Mouse (Mus musculus) kidney, adult 2 months (tissue): ENCODE results near the gene Hoxd13. TPM values are rescaled to one million over a fixed set of nuclear protein-coding genes. Genes with fewer than 3 reads are reported as not detected.

Experiments
- DNase-seq: peaks from one replicate; pipeline ENCODE4 v3.0.0; 2021
- H3K27ac ChIP-seq: fragments of 200-500 bp; 2 replicates; pipeline ENCODE4 v1.5.1; 2012; ENCODE audit warnings: low read depth, low read length, control low read depth, inconsistent platforms; ENCODE audit not compliant: insufficient read depth
- H3K27me3 ChIP-seq: fragments of 200-500 bp; replicated peaks from 2 replicates; pipeline ENCODE4 v1.6.1; 2012; ENCODE audit warnings: mild to moderate bottlenecking, moderate library complexity, low read length, inconsistent platforms; ENCODE audit not compliant: control insufficient read depth, insufficient read depth
- H3K36me3 ChIP-seq: fragments of 200-500 bp; 2 replicates; pipeline ENCODE4 v1.6.1; 2012; ENCODE audit warnings: mild to moderate bottlenecking, moderate library complexity, low read length, inconsistent platforms; ENCODE audit not compliant: control insufficient read depth, insufficient read depth
- H3K4me1 ChIP-seq: fragments of 200-500 bp; 2 replicates; pipeline ENCODE4 v1.6.1; 2011; ENCODE audit warnings: low read length; ENCODE audit not compliant: control insufficient read depth, insufficient read depth
- H3K4me3 ChIP-seq: fragments of 200-500 bp; 2 replicates; pipeline ENCODE4 v1.5.1; 2011; ENCODE audit warnings: mild to moderate bottlenecking, low read depth, low read length, control low read depth; ENCODE audit not compliant: insufficient read depth
- CTCF ChIP-seq: fragments of 200-500 bp; conservative IDR thresholded peaks from 2 replicates; pipeline ENCODE4 v1.5.1; 2011; ENCODE audit warnings: low read depth, mild to moderate bottlenecking, control low read depth, low read length, moderate library complexity, mixed read lengths; ENCODE audit not compliant: insufficient read depth, insufficient read length
- POLR2A ChIP-seq: fragments of 200-500 bp; IDR thresholded peaks from one replicate; pipeline ENCODE4 v1.6.1; 2011; ENCODE audit warnings: low read depth, low read length, control low read depth
- WGBS: fragments of 180-500 bp; shearing (Covaris S2); methylation state at CpG from one replicate; pipeline ENCODE4 v1.1.7; 2018; 5-methylcytosine and 5-hydroxymethylcytosine counted together
- polyA plus RNA-seq: library from polyadenylated mRNA; depleted of rRNA; stranded (reverse); fragments of >200 nt; gene quantifications from 2 replicates; pipeline ENCODE4 v1.2.3, GENCODE M21; 2012

The Hoxd13 gene
- polyA plus RNA-seq, 1 experiment, result not detected

GRCm38 (mm10) chr2:74692808-74693431 is 24.8 kb downstream of the Hoxd13 start:
- no peaks in the 10 kb centered on the region for H3K4me1 ChIP-seq
- 13% methylated on average over 20 of the region's 20 CpGs for whole genome bisulfite sequencing
- DNase-seq, result peak; percentile 15
- H3K4me3 ChIP-seq, result peak overlapping the region; percentile 52
- H3K27me3 ChIP-seq, result peaks cover under 1% of the 10 kb centered on the region; the same call in 1 of the 2 replicates
- TF ChIP-seq POLR2A (no peak), CTCF (no peak)
- no peaks in the 10 kb centered on the region for H3K36me3 ChIP-seq
- H3K27ac ChIP-seq, result peak overlapping the region; percentile 93

- no peaks in the 10 kb centered on the region for H3K36me3 ChIP-seq
- 37% methylated on average over 4 of the region's 4 CpGs for WGBS
- DNase-seq, result no peak
- no peaks in the 10 kb centered on the region for H3K27me3 ChIP-seq
- H3K27ac ChIP-seq, result peak overlapping the region; percentile 93
- H3K4me1 ChIP-seq, result no peaks in the 10 kb centered on the region
- H3K4me3 ChIP-seq, result peak overlapping the region; percentile 52
- TF ChIP-seq POLR2A (no peak), CTCF (no peak)
Observed at GRCm38 (mm10) chr2:74693432-74693827, 25.3 kb downstream of the Hoxd13 start.

- Histone ChIP-seq H3K27me3 (no peaks in the 10 kb centered on the region), H3K27ac (peak overlapping the region; percentile 93)
- DNase-seq, result peak; percentile 83
Observed at GRCm38 (mm10) chr2:74694066-74694465, 26.0 kb downstream of the Hoxd13 start.

GRCm38 (mm10) chr2:74695383-74695782 is 27.3 kb downstream of the Hoxd13 start:
- 48% methylated on average over 1 of the region's 1 CpGs for WGBS

More at GRCm38 (mm10) chr2:74694066-74694465, 26.0 kb downstream of the Hoxd13 start:
- H3K4me3 ChIP-seq, result peak overlapping the region; percentile 57
- no peaks in the 10 kb centered on the region for H3K4me1 ChIP-seq
- no peaks in the 10 kb centered on the region for H3K36me3 ChIP-seq
- TF ChIP-seq POLR2A (no peak), CTCF (no peak; the same call in 1 of the 2 replicates)
- WGBS, result 11% methylated on average over 16 of the region's 16 CpGs

GRCm38 (mm10) chr2:74695813-74696430 is 27.8 kb downstream of the Hoxd13 start:
- Histone ChIP-seq H3K4me1 (no peaks in the 10 kb centered on the region), H3K36me3 (no peaks in the 10 kb centered on the region), H3K27me3 (no peaks in the 10 kb centered on the region), H3K4me3 (0 out of 2 replicates have a peak overlapping the region, but pooled peaks have one; percentile 84), H3K27ac (peak overlapping the region; percentile 94)
- no peak for TF ChIP-seq CTCF
- no peak for TF ChIP-seq POLR2A
- DNase-seq, result peak; percentile 27
- WGBS, result 44% methylated on average over 7 of the region's 7 CpGs

More at GRCm38 (mm10) chr2:74695383-74695782, 27.3 kb downstream of the Hoxd13 start:
- no peaks in the 10 kb centered on the region for H3K4me1 ChIP-seq
- TF ChIP-seq POLR2A, result no peak
- TF ChIP-seq CTCF, result no peak
- no peak overlapping the region; the same call in 1 of the 2 replicates for H3K4me3 ChIP-seq
- H3K36me3 ChIP-seq, result no peaks in the 10 kb centered on the region
- peak overlapping the region; percentile 21; the same call in 1 of the 2 replicates for H3K27ac ChIP-seq
- no peaks in the 10 kb centered on the region for H3K27me3 ChIP-seq
- DNase-seq, result no peak

- H3K27me3 ChIP-seq, result no peaks in the 10 kb centered on the region
- H3K36me3 ChIP-seq, result no peaks in the 10 kb centered on the region
- TF ChIP-seq CTCF (no peak), POLR2A (no peak)
- H3K27ac ChIP-seq, result peak overlapping the region; percentile 94
- DNase-seq, result peak; percentile 61
- no peaks in the 10 kb centered on the region for H3K4me1 ChIP-seq
- WGBS, result 40% methylated on average over 34 of the region's 34 CpGs
- peak overlapping the region; percentile 84; the same call in 1 of the 2 replicates for H3K4me3 ChIP-seq
Observed at GRCm38 (mm10) chr2:74696442-74697335, 28.6 kb downstream of the Hoxd13 start.
